Mouse (Mus musculus) thymus, adult 2 months (tissue): ENCODE results near the gene Cpeb4. TPM values are rescaled to one million over a fixed set of nuclear protein-coding genes. Genes with fewer than 3 reads are reported as not detected.

Experiments
- DNase-seq: peaks from one replicate; pipeline ENCODE4 v3.0.0; 2021
- H3K27ac ChIP-seq: fragments of 200-500 bp; 2 replicates; pipeline ENCODE4 v1.5.1; 2012; ENCODE audit warnings: low read length, control low read depth; ENCODE audit not compliant: control insufficient read depth, insufficient read depth
- H3K27me3 ChIP-seq: fragments of 200-500 bp; 2 replicates; pipeline ENCODE4 v1.6.1; 2012; ENCODE audit warnings: mild to moderate bottlenecking, low read length, moderate library complexity, mixed read lengths; ENCODE audit not compliant: control insufficient read depth, insufficient read depth
- H3K36me3 ChIP-seq: fragments of 200-500 bp; 2 replicates; pipeline ENCODE4 v1.6.1; 2012; ENCODE audit warnings: mild to moderate bottlenecking, low read length, moderate library complexity; ENCODE audit not compliant: control insufficient read depth, insufficient read depth
- H3K4me1 ChIP-seq: fragments of 200-500 bp; replicated peaks from 2 replicates; pipeline ENCODE4 v1.6.1; 2012; ENCODE audit warnings: low read length; ENCODE audit not compliant: control insufficient read depth, insufficient read depth
- H3K4me3 ChIP-seq: fragments of 200-500 bp; 2 replicates; pipeline ENCODE4 v1.5.1; 2012; ENCODE audit warnings: mild to moderate bottlenecking, low read length, control low read depth, moderate library complexity; ENCODE audit not compliant: control insufficient read depth, insufficient read depth
- CTCF ChIP-seq: fragments of 200-500 bp; IDR thresholded peaks from 2 replicates; pipeline ENCODE4 v1.5.1; 2012; ENCODE audit warnings: mild to moderate bottlenecking, control low read depth, low read length, moderate library complexity, borderline replicate concordance; ENCODE audit not compliant: control insufficient read depth, poor library complexity, insufficient read depth; ENCODE audit errors: extremely low read depth
- POLR2A ChIP-seq: fragments of 200-500 bp; IDR thresholded peaks from 2 replicates; pipeline ENCODE4 v1.6.1; 2012; ENCODE audit warnings: mild to moderate bottlenecking, low read length, control low read depth, moderate library complexity; ENCODE audit not compliant: control insufficient read depth, poor library complexity, insufficient read depth; ENCODE audit errors: extremely low read depth
- WGBS: fragments of 180-500 bp; shearing (Covaris S2); methylation state at CpG from one replicate; pipeline ENCODE4 v1.1.7; 2018; 5-methylcytosine and 5-hydroxymethylcytosine counted together
- polyA plus RNA-seq: library from polyadenylated mRNA; depleted of rRNA; stranded (reverse); fragments of >200 nt; gene quantifications from 2 replicates; pipeline ENCODE4 v1.2.3, GENCODE M21; 2012

Gene Cpeb4
- polyA plus RNA-seq, 1 experiment = 12.0 TPM

DNA sequence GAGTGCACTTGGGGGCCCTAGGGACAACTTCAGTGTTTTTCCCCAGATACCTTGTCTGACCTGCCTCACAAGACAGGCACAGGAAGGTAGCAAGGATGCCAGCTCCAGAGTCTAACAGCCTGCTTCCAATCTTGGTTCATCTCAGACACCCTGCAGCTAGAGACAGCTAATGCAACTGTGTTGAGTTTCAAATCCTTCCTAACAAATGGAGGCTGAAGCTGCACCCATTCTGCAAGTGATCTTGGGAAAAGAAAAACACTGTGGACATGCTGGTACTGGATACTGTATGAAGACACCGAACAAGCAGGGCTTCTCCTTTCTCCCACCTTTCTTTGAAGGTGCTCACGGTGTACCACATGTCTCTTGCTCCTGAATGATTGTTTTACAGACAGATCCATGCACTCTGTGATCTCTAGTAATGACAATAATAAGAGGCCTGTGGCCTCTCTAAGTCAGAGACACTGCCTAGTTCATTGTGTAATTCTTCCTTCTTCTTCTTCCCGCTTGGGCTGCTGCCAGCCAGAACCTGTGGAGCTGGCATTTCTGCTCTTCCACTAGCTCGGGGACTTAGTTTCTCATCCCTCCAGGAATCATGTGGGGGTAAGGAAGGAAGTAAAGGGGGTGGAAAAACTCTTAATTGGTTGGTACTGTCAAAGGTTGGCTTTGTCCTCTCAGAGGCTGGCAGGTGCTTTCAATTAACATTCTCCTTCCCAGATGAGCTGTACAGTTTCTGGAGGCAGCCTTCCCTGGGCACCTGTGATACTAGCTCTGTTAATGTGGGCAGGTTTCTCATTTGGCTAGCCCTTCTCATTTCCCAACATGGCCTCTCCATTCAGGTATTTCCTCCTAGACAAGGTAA, 20.1 kb upstream of the Cpeb4 start:
- Histone ChIP-seq H3K4me3 (no peak overlapping the region), H3K27ac (no peak overlapping the region), H3K4me1 (no peaks in the 10 kb centered on the region), H3K36me3 (no peaks in the 10 kb centered on the region), H3K27me3 (no peaks in the 10 kb centered on the region)
- WGBS = 86% methylated on average over 4 of the region's 4 CpGs
- DNase-seq = no peak
- TF ChIP-seq CTCF = no peak
- TF ChIP-seq POLR2A = no peak

- Histone ChIP-seq H3K27ac (no peak overlapping the region), H3K4me1 (no peaks in the 10 kb centered on the region), H3K36me3 (no peaks in the 10 kb centered on the region), H3K27me3 (no peaks in the 10 kb centered on the region), H3K4me3 (no peak overlapping the region)
- 85% methylated on average over 5 of the region's 5 CpGs for WGBS
- DNase-seq = no peak
- TF ChIP-seq POLR2A (no peak), CTCF (no peak)
These were observed 17.1 kb upstream of the Cpeb4 start for GRCm38 (mm10) chr11:31854955-31855354.

- Histone ChIP-seq H3K4me1 (no peaks in the 10 kb centered on the region), H3K27me3 (no peaks in the 10 kb centered on the region), H3K36me3 (no peaks in the 10 kb centered on the region), H3K4me3 (no peak overlapping the region), H3K27ac (no peak overlapping the region)
- no peak for DNase-seq
- TF ChIP-seq CTCF (no peak), POLR2A (no peak)
- WGBS = 57% methylated on average over 4 of the region's 4 CpGs
These were observed 14.5 kb upstream of the Cpeb4 start for GRCm38 (mm10) chr11:31857479-31857878.

GRCm38 (mm10) chr11:31861149-31861890, 10.7 kb upstream of the Cpeb4 start:
- 97% methylated on average over 6 of the region's 6 CpGs for WGBS
- Histone ChIP-seq H3K4me1 (no peaks in the 10 kb centered on the region), H3K4me3 (no peak overlapping the region), H3K27me3 (no peaks in the 10 kb centered on the region), H3K27ac (no peak overlapping the region), H3K36me3 (no peaks in the 10 kb centered on the region)
- no peak for DNase-seq
- no peak for TF ChIP-seq CTCF
- TF ChIP-seq POLR2A = no peak

GRCm38 (mm10) chr11:31867976-31868375, 4.0 kb upstream of the Cpeb4 start:
- no peaks in the 10 kb centered on the region for H3K27me3 ChIP-seq
- TF ChIP-seq POLR2A (no peak), CTCF (no peak)
- H3K4me1 ChIP-seq = peaks cover 12% of the 10 kb centered on the region
- no peak overlapping the region for H3K27ac ChIP-seq
- 86% methylated on average over 4 of the region's 4 CpGs for WGBS
- no peaks in the 10 kb centered on the region for H3K36me3 ChIP-seq
- no peak overlapping the region for H3K4me3 ChIP-seq
- no peak for DNase-seq

DNA sequence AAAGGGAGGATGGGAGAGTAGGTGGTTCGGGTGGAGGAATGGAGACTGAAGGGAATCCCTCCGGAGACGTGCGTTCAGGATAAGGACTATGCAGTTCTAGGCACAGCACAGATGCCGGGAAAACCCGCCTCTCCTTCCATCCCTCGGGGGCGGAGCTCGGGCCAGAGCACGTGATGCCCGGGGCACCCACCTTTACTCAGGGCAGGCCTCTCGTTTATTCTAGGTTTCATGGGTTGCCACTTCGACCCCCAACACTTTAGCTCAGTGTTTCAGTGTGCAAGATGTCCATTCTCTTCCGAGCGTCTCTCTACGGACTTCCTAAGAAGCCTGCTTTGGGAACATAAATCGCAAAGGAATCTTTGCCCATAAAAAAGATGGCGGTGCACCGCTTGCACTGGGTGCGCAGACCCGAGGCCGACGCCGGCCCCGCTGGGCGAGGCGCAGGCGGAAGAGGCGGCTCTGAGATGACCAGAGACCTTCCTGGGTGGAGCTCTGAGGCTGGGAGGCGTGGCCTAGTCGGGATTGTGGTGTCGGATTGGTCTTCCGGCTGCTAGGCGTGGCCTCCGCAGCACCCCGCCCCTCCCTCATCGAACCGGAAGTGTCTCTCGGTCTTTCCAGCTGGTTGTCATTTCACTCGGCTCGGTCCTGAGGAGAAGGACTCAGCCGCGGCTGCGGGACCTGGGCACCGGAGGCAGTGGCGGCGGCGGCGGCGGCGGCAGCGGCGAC, 1.6 kb upstream of the Cpeb4 start:
- Histone ChIP-seq H3K4me3 (peak overlapping the region; percentile 76), H3K27ac (no peak overlapping the region), H3K4me1 (peaks cover 14% of the 10 kb centered on the region), H3K27me3 (no peaks in the 10 kb centered on the region), H3K36me3 (no peaks in the 10 kb centered on the region)
- peak; percentile 86 for TF ChIP-seq POLR2A
- peak; percentile 48; the same call in 1 of the 2 replicates for TF ChIP-seq CTCF
- peak; percentile 99 for DNase-seq
- WGBS = under 1% methylated on average over 53 of the region's 53 CpGs
